Mouse (Mus musculus): ENCODE measurements around the gene Pprc1.

Pprc1 gene

DNA sequence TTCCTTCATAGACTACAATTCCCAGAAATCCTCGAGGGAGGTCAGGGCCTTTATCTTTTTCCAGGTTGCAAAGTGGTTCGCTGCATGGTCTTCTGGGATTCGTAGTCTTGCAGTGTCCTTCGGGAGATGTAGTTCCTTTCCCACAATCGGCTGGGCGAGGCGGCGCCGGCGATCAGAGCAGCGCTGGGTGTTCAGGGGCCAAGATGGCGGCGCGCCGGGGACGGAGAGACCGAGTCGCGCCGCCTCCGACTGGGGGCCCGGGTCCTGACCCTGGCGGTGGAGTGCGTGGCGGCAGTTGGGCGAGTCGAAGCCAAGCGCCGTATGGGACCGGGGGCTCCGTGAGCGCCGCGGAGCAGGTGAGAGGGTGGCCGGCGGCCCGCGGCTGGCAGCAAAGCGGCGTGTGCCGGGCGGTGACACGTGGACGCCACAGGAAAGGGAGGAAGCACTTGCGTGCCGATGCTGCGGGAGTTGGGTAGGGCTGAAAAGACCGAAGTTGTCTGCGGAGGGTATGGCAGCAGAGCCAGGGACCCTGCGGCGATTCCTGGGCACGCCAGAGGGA lies 11.8 kb downstream of the Pprc1 start:
- peak; percentile 98 for DNase-seq (ENCODE audit: low read depth, low spot score)

DNA sequence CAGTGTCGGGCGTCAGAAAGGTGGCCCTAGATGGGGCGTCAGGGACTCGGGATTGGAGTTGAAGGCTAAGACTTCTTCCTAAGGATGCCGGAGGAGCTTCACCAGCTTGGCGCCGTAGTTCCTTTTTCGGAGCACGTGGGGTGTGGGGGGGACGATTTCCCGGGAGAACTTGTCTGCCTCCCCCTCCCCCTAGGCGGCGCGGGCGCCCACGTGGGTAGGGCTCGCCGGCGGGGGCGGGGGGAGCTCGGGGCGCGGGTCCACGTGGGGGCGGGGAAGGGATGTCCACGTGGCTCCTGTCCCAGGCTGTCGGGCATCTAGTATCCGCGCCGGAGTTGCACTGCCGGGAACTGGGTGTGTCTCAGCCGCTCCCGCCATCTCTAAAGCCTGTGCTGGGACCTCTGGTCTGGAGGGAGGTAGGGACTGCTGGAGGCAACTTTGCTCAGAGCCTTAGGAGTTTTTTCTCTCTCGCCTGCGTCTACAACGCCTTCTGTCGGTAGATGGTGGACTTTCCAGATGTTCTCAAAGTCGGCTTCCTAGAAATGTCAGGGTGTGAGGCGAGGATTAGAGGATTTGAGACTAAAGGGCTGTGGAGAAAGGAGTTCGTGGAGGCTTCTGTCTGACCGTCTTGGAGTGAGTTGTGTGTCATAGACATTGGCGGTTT lies 12.4 kb downstream of the Pprc1 start:
- no peak for DNase-seq (ENCODE audit: low read depth, low spot score)

DNA sequence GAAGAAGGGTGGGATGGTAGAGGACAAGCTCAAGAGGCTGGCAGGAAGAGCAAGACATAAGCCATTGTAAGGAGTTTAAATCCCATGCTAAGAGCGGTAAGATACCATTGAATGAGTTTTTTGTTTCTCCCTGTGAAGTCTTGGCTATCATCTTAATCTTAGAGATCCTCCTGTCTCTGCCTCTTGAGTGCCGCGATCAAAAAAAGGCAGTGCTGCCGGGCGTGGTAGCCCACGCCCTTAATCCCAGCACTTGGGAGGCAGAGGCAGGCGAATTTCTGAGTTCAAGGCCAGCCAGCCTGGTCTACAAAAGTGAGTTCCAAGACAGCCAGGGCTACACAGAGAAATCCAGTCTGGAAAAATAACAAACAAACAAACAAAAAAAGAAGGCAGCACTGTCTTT lies 13.8 kb downstream of the Pprc1 start:
- DNase-seq (ENCODE audit: low read depth, low spot score) = no peak

DNA sequence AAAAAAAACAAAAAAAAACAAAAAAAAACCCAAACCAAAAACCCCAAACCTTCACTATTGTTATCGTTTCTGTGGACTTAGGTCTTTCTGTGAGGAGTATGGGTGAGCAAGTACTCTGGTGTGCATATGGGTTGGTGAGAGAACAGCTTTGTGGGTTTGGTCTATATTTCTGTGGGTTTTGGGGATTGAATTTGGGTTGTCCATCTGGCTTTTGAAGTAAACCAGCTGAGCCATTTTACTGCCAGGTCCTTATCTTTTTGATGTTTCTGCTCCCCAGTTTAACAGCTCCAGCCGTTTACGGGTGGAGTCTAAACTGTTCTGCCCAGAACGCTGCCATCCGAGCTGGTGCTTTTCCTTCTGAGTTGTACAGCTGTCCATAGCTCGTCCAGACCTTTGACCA lies 16.2 kb downstream of the Pprc1 start:
- no peak for DNase-seq (ENCODE audit: low read depth, low spot score)

DNA sequence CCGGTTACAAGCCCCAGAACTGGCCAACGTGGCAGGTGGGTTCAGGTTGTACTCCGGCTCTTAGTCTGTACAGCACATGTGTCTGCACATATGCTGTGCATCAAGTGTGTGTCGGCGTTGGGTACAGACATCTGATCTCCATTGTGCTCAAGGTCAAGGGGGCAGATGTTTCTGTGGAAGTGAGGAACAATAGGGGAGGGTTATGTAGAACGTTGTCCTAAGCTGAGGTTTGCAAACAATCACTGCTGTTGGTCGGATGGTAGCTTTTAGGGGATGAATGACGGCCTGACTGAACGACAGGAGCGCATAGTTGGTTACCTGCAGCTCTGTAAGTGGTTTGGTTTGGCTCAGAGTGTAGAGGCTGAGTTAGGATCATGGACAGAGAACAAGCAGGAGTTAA lies 23.4 kb downstream of the Pprc1 start:
- no peak for DNase-seq (ENCODE audit: low read depth, low spot score)

- no peak for DNase-seq (ENCODE audit: low read depth, low spot score)
Observed at GRCm38 (mm10) chr19:46073285-46073684, 28.6 kb downstream of the Pprc1 start.

GRCm38 (mm10) chr19:46074266-46074665 lies 29.6 kb downstream of the Pprc1 start:
- DNase-seq (ENCODE audit: low read depth, low spot score) = no peak

- DNase-seq (ENCODE audit: low read depth, low spot score) = peak; percentile 99
Observed at GRCm38 (mm10) chr19:46075616-46076607, 31.2 kb downstream of the Pprc1 start, which contains the start of gene Nolc1. Gene Nolc1 (plus strand): TSS chr19:46075863.

- no peak for DNase-seq (ENCODE audit: low read depth, low spot score)
Observed at GRCm38 (mm10) chr19:46078535-46078934, 33.8 kb downstream of the Pprc1 start.

GRCm38 (mm10) chr19:46085185-46085584 lies 40.5 kb downstream of the Pprc1 start:
- no peak for DNase-seq (ENCODE audit: low read depth, low spot score)

DNA sequence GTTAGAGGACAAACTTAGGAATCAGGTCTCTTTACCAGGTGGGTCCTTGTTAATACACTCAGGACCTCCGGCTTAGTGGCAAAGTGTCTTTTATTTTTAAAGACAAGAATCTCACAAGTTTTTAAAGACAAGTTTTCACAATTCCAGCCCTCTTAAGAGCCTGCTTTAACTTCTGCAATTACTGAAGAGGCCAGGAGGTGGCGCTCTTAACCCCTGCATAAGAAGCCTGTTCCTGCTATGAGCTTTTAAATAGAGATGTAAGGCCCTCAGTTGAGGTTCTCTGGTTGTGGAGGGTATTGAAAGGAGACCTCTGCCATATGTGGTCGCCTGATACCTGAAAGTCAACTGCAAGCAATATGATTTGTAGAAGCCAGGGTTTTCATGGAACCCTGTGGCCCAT lies 41.7 kb downstream of the Pprc1 start:
- DNase-seq (ENCODE audit: low read depth, low spot score) = peak; percentile 73

GRCm38 (mm10) chr19:46087871-46088270 lies 43.2 kb downstream of the Pprc1 start:
- DNase-seq (ENCODE audit: low read depth, low spot score) = no peak

GRCm38 (mm10) chr19:46091641-46092040 lies 47.0 kb downstream of the Pprc1 start:
- DNase-seq (ENCODE audit: low read depth, low spot score) = no peak

DNA sequence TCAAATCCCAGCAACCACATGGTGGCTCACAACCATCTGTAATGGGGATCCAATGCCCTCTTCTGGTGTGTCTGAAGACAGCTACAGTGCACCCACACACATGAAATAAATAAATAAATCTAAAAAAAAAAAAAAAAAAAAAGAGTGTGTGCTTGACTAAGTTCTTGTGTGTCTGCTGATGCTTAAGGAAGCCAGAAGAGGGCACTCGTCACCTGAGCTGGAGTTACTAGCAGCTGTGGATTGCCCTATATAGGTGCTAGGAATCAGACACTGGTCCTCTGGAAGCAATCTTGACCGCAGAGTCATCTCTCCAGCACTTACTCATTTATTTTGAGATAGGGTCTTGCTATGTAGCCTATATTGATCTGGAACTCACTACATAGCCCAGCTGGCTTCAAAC lies 49.5 kb downstream of the Pprc1 start:
- DNase-seq (ENCODE audit: low read depth, low spot score) = no peak

GRCm38 (mm10) chr19:46095291-46095690 lies 50.6 kb downstream of the Pprc1 start:
- peak; percentile 57 for DNase-seq (ENCODE audit: low read depth, low spot score)

GRCm38 (mm10) chr19:46096396-46096795 lies 51.7 kb downstream of the Pprc1 start:
- DNase-seq (ENCODE audit: low read depth, low spot score) = no peak

DNA sequence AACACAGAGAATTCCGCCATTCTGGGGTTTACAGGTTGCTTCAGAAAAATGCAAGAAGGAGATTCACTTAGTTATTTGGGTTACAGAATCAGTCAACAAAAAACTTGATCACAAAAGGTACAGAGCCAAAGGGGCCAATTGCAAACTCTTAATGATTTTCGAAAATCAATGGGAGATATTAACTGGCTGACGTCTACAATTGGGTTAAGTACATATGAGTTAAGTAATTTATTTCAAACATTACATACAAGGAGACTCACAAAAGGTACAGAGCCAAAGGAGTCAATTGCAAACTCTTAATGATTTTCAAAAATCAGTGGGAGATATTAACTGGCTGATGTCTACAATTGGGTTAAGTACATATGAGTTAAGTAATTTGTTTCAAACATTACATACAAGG lies 54.9 kb downstream of the Pprc1 start:
- DNase-seq (ENCODE audit: low read depth, low spot score) = no peak

DNA sequence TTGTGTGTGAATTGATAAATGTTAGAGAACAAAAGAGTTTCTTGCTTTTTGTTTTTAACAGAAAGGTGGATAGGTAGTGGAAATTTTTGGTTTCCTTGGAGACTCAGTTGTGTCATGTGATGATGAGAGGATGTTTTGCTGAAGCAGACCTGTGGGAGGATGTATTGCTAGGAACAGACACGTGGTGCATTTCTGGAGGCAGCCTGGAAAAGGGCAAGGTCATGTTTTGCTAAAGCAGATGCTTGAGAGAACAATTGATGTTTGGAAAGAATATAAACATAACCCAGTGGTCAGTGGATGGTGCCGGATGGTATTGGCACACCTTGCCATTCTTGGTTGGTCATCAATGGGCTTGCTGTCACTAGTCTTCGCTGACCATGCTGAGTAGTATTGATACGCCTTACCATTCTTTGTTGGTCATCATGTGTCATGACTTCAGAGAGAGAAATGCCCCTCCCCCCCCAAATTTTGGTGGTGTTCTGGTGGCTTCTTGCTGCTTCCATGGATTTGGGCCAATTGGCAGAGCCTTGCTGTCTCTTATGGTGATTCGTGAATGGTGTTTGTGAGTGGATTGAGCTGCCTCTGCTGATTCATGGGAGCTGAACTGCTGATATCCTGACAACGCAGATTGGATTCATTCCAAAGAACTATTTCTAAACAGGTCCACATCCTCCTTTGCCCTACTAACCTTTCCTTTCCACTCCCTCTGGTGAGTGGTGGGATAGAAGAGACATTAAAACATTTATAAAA lies 58.9 kb downstream of the Pprc1 start:
- no peak for DNase-seq (ENCODE audit: low read depth, low spot score)

DNA sequence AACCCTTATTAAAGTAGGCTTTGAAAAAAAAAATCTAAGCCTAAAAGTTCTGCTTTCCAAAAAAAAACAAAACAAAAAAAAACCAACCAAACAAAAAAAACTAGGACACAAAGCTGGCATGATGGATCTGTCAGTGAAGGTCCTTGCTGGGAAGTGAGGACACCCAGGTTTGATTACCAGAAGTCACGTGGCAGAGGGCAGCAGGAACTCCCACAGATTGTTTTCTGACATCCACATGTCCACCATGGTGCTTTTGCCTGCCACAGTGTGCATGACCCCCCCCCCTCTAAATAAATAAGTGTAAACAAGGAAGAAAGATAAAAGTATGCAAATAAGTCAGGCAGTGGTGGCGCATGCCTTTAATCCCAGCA lies 59.5 kb downstream of the Pprc1 start:
- no peak for DNase-seq (ENCODE audit: low read depth, low spot score)

GRCm38 (mm10) chr19:46110214-46110613 lies 65.5 kb downstream of the Pprc1 start:
- no peak for DNase-seq (ENCODE audit: low read depth, low spot score)

DNA sequence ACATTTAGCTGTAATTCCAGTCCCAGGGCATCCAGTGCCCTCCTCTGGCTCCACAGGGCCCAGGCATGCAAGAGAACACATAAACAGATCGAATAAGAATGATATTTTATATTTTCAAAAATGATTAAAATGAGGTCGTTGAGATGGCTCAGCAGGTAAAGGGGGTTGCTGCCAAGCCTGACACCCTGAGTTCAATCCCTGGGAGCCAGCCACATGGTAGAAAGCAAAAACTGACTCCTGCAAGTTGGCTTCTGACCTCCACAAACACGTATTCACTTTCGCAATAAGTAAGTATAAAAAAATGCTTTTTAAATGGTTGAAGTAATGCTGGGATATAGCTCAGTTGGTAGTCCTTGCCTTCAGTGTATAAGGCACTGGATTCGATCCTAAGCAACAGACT lies 66.1 kb downstream of the Pprc1 start:
- no peak for DNase-seq (ENCODE audit: low read depth, low spot score)

DNA sequence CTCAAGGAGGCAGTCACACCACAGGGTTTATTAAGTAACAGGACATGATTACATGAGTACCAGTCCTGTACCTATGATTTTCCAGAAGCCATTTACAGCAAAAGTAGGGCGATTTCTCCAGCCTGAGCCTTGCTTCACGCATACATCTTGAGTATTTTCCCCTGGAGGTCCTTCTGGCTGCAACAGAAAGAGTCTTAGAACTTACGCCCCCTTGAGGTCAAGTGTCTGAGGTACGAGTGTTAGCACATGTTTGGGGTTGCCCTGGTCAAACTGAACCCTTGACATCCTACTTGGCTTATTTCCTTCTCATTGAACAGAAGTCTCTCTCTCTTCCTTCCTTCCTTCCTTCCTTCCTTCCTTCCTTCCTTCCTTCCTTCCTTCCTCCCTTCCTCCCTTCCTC lies 69.9 kb downstream of the Pprc1 start:
- DNase-seq (ENCODE audit: low read depth, low spot score) = no peak

Data from telencephalon, adult 2 months (tissue).